Mouse (Mus musculus): ENCODE results near the gene Arhgap35. TPM values are rescaled to one million over a fixed set of nuclear protein-coding genes. Genes with fewer than 3 reads are reported as not detected.

Gene Arhgap35
- polyA plus RNA-seq, 1 experiment: 13.4 TPM

- Histone ChIP-seq H3K4me3 (ENCODE audit: control insufficient read depth, insufficient read depth, low read length) (no peak overlapping the region), H3K36me3 (ENCODE audit: control insufficient read depth, insufficient read depth, low read length) (no peaks in the 10 kb centered on the region), H3K4me1 (replicated peaks; ENCODE audit: control insufficient read depth, insufficient read depth, low read length) (no peaks in the 10 kb centered on the region), H3K27me3 (ENCODE audit: control insufficient read depth, insufficient read depth, low read length) (no peaks in the 10 kb centered on the region), H3K27ac (ENCODE audit: control insufficient read depth, insufficient read depth, low read length) (no peak overlapping the region)
- TF ChIP-seq CTCF (IDR thresholded peaks at IDR 0.05; ENCODE audit: borderline replicate concordance, control insufficient read depth, extremely low read depth, insufficient read depth, low read length, poor library complexity) (no peak), POLR2A (IDR thresholded peaks at IDR 0.05; ENCODE audit: control insufficient read depth, extremely low read depth, insufficient read depth, low read length, poor library complexity) (no peak)
- 63% methylated on average over 6 of the region's 6 CpGs for WGBS
- no peak for DNase-seq
Observed at GRCm38 (mm10) chr7:16461151-16461550, 153.6 kb downstream of the Arhgap35 start.

- DNase-seq: no peak
- TF ChIP-seq POLR2A (IDR thresholded peaks at IDR 0.05; ENCODE audit: control insufficient read depth, extremely low read depth, insufficient read depth, low read length, poor library complexity) (no peak), CTCF (IDR thresholded peaks at IDR 0.05; ENCODE audit: borderline replicate concordance, control insufficient read depth, extremely low read depth, insufficient read depth, low read length, poor library complexity) (no peak)
- no peaks in the 10 kb centered on the region for H3K36me3 ChIP-seq (ENCODE audit: control insufficient read depth, insufficient read depth, low read length)
- H3K4me1 ChIP-seq (replicated peaks; ENCODE audit: control insufficient read depth, insufficient read depth, low read length): no peaks in the 10 kb centered on the region
- 61% methylated on average over 13 of the region's 13 CpGs for WGBS
- H3K27ac ChIP-seq (ENCODE audit: control insufficient read depth, insufficient read depth, low read length): no peak overlapping the region
- no peak overlapping the region for H3K4me3 ChIP-seq (ENCODE audit: control insufficient read depth, insufficient read depth, low read length)
- H3K27me3 ChIP-seq (ENCODE audit: control insufficient read depth, insufficient read depth, low read length): no peaks in the 10 kb centered on the region
Observed at GRCm38 (mm10) chr7:16460566-16460965, 154.2 kb downstream of the Arhgap35 start.

- Histone ChIP-seq H3K4me3 (ENCODE audit: control insufficient read depth, insufficient read depth, low read length) (no peak overlapping the region), H3K4me1 (replicated peaks; ENCODE audit: control insufficient read depth, insufficient read depth, low read length) (peaks cover 12% of the 10 kb centered on the region), H3K27ac (ENCODE audit: control insufficient read depth, insufficient read depth, low read length) (no peak overlapping the region), H3K27me3 (ENCODE audit: control insufficient read depth, insufficient read depth, low read length) (no peaks in the 10 kb centered on the region), H3K36me3 (ENCODE audit: control insufficient read depth, insufficient read depth, low read length) (no peaks in the 10 kb centered on the region)
- 92% methylated on average over 5 of the region's 5 CpGs for WGBS
- TF ChIP-seq POLR2A (IDR thresholded peaks at IDR 0.05; ENCODE audit: control insufficient read depth, extremely low read depth, insufficient read depth, low read length, poor library complexity) (no peak), CTCF (IDR thresholded peaks at IDR 0.05; ENCODE audit: borderline replicate concordance, control insufficient read depth, extremely low read depth, insufficient read depth, low read length, poor library complexity) (no peak)
- no peak for DNase-seq
Observed at GRCm38 (mm10) chr7:16456289-16456688, 158.5 kb downstream of the Arhgap35 start.

GRCm38 (mm10) chr7:16455016-16455415, 159.8 kb downstream of the Arhgap35 start:
- Histone ChIP-seq H3K4me3 (ENCODE audit: control insufficient read depth, insufficient read depth, low read length) (no peak overlapping the region), H3K27ac (ENCODE audit: control insufficient read depth, insufficient read depth, low read length) (no peak overlapping the region), H3K27me3 (ENCODE audit: control insufficient read depth, insufficient read depth, low read length) (no peaks in the 10 kb centered on the region), H3K4me1 (replicated peaks; ENCODE audit: control insufficient read depth, insufficient read depth, low read length) (peaks cover 12% of the 10 kb centered on the region), H3K36me3 (ENCODE audit: control insufficient read depth, insufficient read depth, low read length) (no peaks in the 10 kb centered on the region)
- WGBS: 96% methylated on average over 14 of the region's 14 CpGs
- TF ChIP-seq POLR2A (IDR thresholded peaks at IDR 0.05; ENCODE audit: control insufficient read depth, extremely low read depth, insufficient read depth, low read length, poor library complexity) (no peak), CTCF (IDR thresholded peaks at IDR 0.05; ENCODE audit: borderline replicate concordance, control insufficient read depth, extremely low read depth, insufficient read depth, low read length, poor library complexity) (no peak)
- DNase-seq: no peak

- Histone ChIP-seq H3K27me3 (ENCODE audit: control insufficient read depth, insufficient read depth, low read length) (no peaks in the 10 kb centered on the region), H3K36me3 (ENCODE audit: control insufficient read depth, insufficient read depth, low read length) (no peaks in the 10 kb centered on the region), H3K4me1 (replicated peaks; ENCODE audit: control insufficient read depth, insufficient read depth, low read length) (peaks cover 12% of the 10 kb centered on the region), H3K4me3 (ENCODE audit: control insufficient read depth, insufficient read depth, low read length) (peak overlapping the region; percentile 80), H3K27ac (ENCODE audit: control insufficient read depth, insufficient read depth, low read length) (no peak overlapping the region)
- DNase-seq: peak; percentile 46
- WGBS: 1% methylated on average over 23 of the region's 23 CpGs
- TF ChIP-seq POLR2A (IDR thresholded peaks at IDR 0.05; ENCODE audit: control insufficient read depth, extremely low read depth, insufficient read depth, low read length, poor library complexity) (no peak), CTCF (IDR thresholded peaks at IDR 0.05; ENCODE audit: borderline replicate concordance, control insufficient read depth, extremely low read depth, insufficient read depth, low read length, poor library complexity) (no peak)
Observed at GRCm38 (mm10) chr7:16453118-16453711, 161.6 kb downstream of the Arhgap35 start.

- peak; percentile 93 for DNase-seq
- peaks cover 12% of the 10 kb centered on the region for H3K4me1 ChIP-seq (replicated peaks; ENCODE audit: control insufficient read depth, insufficient read depth, low read length)
- no peaks in the 10 kb centered on the region for H3K27me3 ChIP-seq (ENCODE audit: control insufficient read depth, insufficient read depth, low read length)
- under 1% methylated on average over 30 of the region's 30 CpGs for WGBS
- TF ChIP-seq CTCF (IDR thresholded peaks at IDR 0.05; ENCODE audit: borderline replicate concordance, control insufficient read depth, extremely low read depth, insufficient read depth, low read length, poor library complexity) (no peak), POLR2A (IDR thresholded peaks at IDR 0.05; ENCODE audit: control insufficient read depth, extremely low read depth, insufficient read depth, low read length, poor library complexity) (no peak)
- H3K27ac ChIP-seq (ENCODE audit: control insufficient read depth, insufficient read depth, low read length): no peak within 1 kb of the TSS; the same call in 1 of the 2 replicates
- H3K4me3 ChIP-seq (ENCODE audit: control insufficient read depth, insufficient read depth, low read length): peak within 1 kb of the TSS; percentile 80
- no peaks in the 10 kb centered on the region for H3K36me3 ChIP-seq (ENCODE audit: control insufficient read depth, insufficient read depth, low read length)
Observed at GRCm38 (mm10) chr7:16452587-16453073, 162.2 kb downstream of the Arhgap35 start, which contains the start of gene Tmem160. TSS of gene Tmem160 (plus strand) at chr7:16452779.

All from thymus, adult 2 months (tissue).